Mouse (Mus musculus): ENCODE data around the gene Zscan21. TPM values are rescaled to one million over a fixed set of nuclear protein-coding genes. Genes with fewer than 3 reads are reported as not detected.

The Zscan21 gene
- total RNA-seq, 1 experiment = 15.5 TPM

DNA sequence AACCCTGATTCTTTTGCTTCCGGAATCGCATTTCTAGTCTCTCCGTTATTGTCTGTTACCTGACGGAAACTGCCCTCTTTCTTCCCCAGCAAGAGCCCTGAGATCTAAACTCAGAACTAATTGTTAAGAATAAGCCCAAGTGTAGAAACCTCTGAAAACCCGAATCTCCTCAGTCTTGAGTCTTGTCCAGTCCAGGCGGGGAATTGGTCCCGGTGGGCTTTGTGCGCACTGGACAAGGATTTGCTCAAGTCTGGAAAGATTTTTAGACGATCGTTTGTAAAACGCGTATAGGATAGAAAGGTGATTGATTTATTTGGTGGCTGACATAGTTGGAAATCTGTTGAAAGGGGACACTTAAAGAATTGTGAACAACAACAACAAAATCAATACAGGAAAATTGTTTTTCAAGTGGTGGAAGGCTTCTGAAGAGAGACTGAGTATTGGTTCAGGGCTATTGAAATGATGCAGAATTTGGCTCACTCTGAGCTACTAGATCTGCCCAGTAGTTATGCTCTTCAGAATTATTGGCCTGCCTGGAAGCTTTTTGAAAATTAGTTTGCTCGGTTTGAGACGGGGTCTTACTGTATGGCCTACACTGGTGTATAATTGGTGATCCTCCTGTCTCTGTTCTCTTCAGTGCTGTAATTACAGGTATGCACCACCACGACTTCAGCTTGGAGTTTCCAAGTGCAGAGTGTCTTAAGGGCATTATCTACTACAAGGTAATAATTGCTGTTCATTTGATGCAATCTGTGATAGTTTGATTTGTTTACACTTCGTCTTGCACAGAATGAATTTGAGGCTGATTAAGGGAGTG is 704 bp downstream of the Zscan21 start:
- Histone ChIP-seq H3K27ac (ENCODE audit: insufficient read depth, low read depth, low read length, poor library complexity, severe bottlenecking) (peak overlapping the region; percentile 91), H3K4me3 (ENCODE audit: insufficient read depth in 1 of 2, low read depth in 1 of 2, low read length in 2 of 2, poor library complexity in 1 of 2, severe bottlenecking in 1 of 2) (peak overlapping the region; percentile 87 to 90), H3K9me3 (ENCODE audit: control insufficient read depth, insufficient read depth, low read depth, low read length) (no peaks in the 10 kb centered on the region), H3K36me3 (ENCODE audit: control insufficient read depth, insufficient read depth, low read length, poor library complexity, severe bottlenecking) (peaks cover 2% of the 10 kb centered on the region; the same call in 1 of the 2 replicates), H3K4me1 (ENCODE audit: control insufficient read depth in 2 of 2, insufficient read depth in 2 of 2, low read length in 2 of 2, poor library complexity in 1 of 2) (peaks cover 0 to 3% of the 10 kb centered on the region in 2 experiments; a peak in 1 of 4 replicates), H3K9ac (ENCODE audit: insufficient read depth, low read depth, low read length, poor library complexity, severe bottlenecking) (peak overlapping the region; percentile 88)
- TF ChIP-seq HCFC1 (IDR thresholded peaks at IDR 0.05; ENCODE audit: borderline replicate concordance, insufficient read depth, low read length) = no peak; the same call in 1 of the 2 replicates
- no peak for TF ChIP-seq MAFK (IDR thresholded peaks at IDR 0.05; ENCODE audit: insufficient read depth, low read depth, low read length)
- TF ChIP-seq CHD2 (IDR thresholded peaks at IDR 0.05; ENCODE audit: low read depth, low read length) = no peak
- no peak for TF ChIP-seq ZC3H11A (IDR thresholded peaks at IDR 0.05; ENCODE audit: borderline replicate concordance, low read depth, low read length)
- no peak for TF ChIP-seq ZNF384 (IDR thresholded peaks at IDR 0.05; ENCODE audit: low read depth, low read length)
- DNase-seq (ENCODE audit: low read depth, low spot score) = peak; percentile 21
- in situ Hi-C loops (cut with MboI; ENCODE audit: low sequenced_read_pairs in 2 of 2, unreplicated experiment in 2 of 2) = no loop called here

- TF ChIP-seq ZNF384 (IDR thresholded peaks at IDR 0.05; ENCODE audit: low read depth, low read length) (no peak), MAFK (IDR thresholded peaks at IDR 0.05; ENCODE audit: insufficient read depth, low read depth, low read length) (no peak), HCFC1 (IDR thresholded peaks at IDR 0.05; ENCODE audit: borderline replicate concordance, insufficient read depth, low read length) (no peak), CHD2 (IDR thresholded peaks at IDR 0.05; ENCODE audit: low read depth, low read length) (no peak), ZC3H11A (IDR thresholded peaks at IDR 0.05; ENCODE audit: borderline replicate concordance, low read depth, low read length) (no peak)
- peaks cover 0 to 3% of the 10 kb centered on the region in 2 experiments; a peak in 1 of 4 replicates for H3K4me1 ChIP-seq (ENCODE audit: control insufficient read depth in 2 of 2, insufficient read depth in 2 of 2, low read length in 2 of 2, poor library complexity in 1 of 2)
- H3K9me3 ChIP-seq (ENCODE audit: control insufficient read depth, insufficient read depth, low read depth, low read length) = no peaks in the 10 kb centered on the region
- in situ Hi-C loops (cut with MboI; ENCODE audit: low sequenced_read_pairs in 2 of 2, unreplicated experiment in 2 of 2) = no loop called here
- no peak for DNase-seq (ENCODE audit: low read depth, low spot score)
- no peak overlapping the region for H3K9ac ChIP-seq (ENCODE audit: insufficient read depth, low read depth, low read length, poor library complexity, severe bottlenecking)
- no peak overlapping the region for H3K27ac ChIP-seq (ENCODE audit: insufficient read depth, low read depth, low read length, poor library complexity, severe bottlenecking)
- H3K36me3 ChIP-seq (ENCODE audit: control insufficient read depth, insufficient read depth, low read length, poor library complexity, severe bottlenecking) = peaks cover 2% of the 10 kb centered on the region; the same call in 1 of the 2 replicates
- H3K4me3 ChIP-seq (ENCODE audit: insufficient read depth in 1 of 2, low read depth in 1 of 2, low read length in 2 of 2, poor library complexity in 1 of 2, severe bottlenecking in 1 of 2) = peak overlapping the region; percentile 87 to 90; a peak in 2 of 4 replicates
These were observed 1.3 kb downstream of the Zscan21 start for GRCm38 (mm10) chr5:138118041-138118440.

DNA sequence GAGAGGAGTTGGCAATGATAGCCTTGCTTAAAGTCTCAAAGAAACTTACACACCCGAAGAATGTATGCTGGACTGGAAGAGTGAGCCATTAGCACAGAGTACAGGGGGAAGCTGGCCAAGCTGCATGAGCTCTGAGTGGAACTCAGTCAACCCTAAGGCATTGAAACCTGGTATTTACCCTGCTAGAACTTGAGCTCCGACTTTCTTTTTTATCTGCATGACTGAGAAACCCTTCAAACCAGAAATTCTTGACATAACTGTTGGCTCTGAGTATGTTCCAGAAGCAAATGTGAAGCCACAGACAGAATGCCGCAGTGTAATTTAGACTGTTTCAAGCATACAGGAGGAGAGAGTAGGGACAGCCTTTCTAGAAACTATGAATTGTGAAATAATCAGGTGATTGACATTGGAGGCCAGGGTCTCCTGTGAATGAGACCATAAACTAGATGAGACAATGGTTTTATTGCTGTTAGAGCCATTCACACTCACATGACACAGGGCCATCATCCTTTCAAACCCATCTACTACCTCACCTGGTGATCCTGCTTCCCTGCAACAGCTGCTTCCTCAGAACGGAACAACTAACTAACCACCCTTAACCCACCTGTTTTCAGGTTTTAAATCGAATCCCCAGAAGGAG is 15.8 kb downstream of the Zscan21 start:
- Histone ChIP-seq H3K4me3 (ENCODE audit: insufficient read depth in 1 of 2, low read depth in 1 of 2, low read length in 2 of 2, poor library complexity in 1 of 2, severe bottlenecking in 1 of 2) (no peak overlapping the region), H3K36me3 (ENCODE audit: control insufficient read depth, insufficient read depth, low read length, poor library complexity, severe bottlenecking) (peaks cover 14% of the 10 kb centered on the region), H3K9me3 (ENCODE audit: control insufficient read depth, insufficient read depth, low read depth, low read length) (no peaks in the 10 kb centered on the region), H3K27ac (ENCODE audit: insufficient read depth, low read depth, low read length, poor library complexity, severe bottlenecking) (no peak overlapping the region), H3K9ac (ENCODE audit: insufficient read depth, low read depth, low read length, poor library complexity, severe bottlenecking) (no peak overlapping the region), H3K4me1 (ENCODE audit: control insufficient read depth in 2 of 2, insufficient read depth in 2 of 2, low read length in 2 of 2, poor library complexity in 1 of 2) (no peaks in the 10 kb centered on the region)
- TF ChIP-seq ZC3H11A (IDR thresholded peaks at IDR 0.05; ENCODE audit: borderline replicate concordance, low read depth, low read length) (no peak), CHD2 (IDR thresholded peaks at IDR 0.05; ENCODE audit: low read depth, low read length) (no peak), ZNF384 (IDR thresholded peaks at IDR 0.05; ENCODE audit: low read depth, low read length) (no peak), HCFC1 (IDR thresholded peaks at IDR 0.05; ENCODE audit: borderline replicate concordance, insufficient read depth, low read length) (no peak), MAFK (IDR thresholded peaks at IDR 0.05; ENCODE audit: insufficient read depth, low read depth, low read length) (no peak)
- DNase-seq (ENCODE audit: low read depth, low spot score) = no peak
- in situ Hi-C loops (cut with MboI; ENCODE audit: low sequenced_read_pairs in 2 of 2, unreplicated experiment in 2 of 2) = no loop called here

- Histone ChIP-seq H3K27ac (ENCODE audit: insufficient read depth, low read depth, low read length, poor library complexity, severe bottlenecking) (no peak overlapping the region), H3K9me3 (ENCODE audit: control insufficient read depth, insufficient read depth, low read depth, low read length) (no peaks in the 10 kb centered on the region), H3K4me3 (ENCODE audit: insufficient read depth in 1 of 2, low read depth in 1 of 2, low read length in 2 of 2, poor library complexity in 1 of 2, severe bottlenecking in 1 of 2) (no peak overlapping the region), H3K9ac (ENCODE audit: insufficient read depth, low read depth, low read length, poor library complexity, severe bottlenecking) (no peak overlapping the region), H3K36me3 (ENCODE audit: control insufficient read depth, insufficient read depth, low read length, poor library complexity, severe bottlenecking) (peaks cover 7% of the 10 kb centered on the region; the same call in 1 of the 2 replicates), H3K4me1 (ENCODE audit: control insufficient read depth in 2 of 2, insufficient read depth in 2 of 2, low read length in 2 of 2, poor library complexity in 1 of 2) (no peaks in the 10 kb centered on the region)
- TF ChIP-seq ZC3H11A (IDR thresholded peaks at IDR 0.05; ENCODE audit: borderline replicate concordance, low read depth, low read length) (no peak), MAFK (IDR thresholded peaks at IDR 0.05; ENCODE audit: insufficient read depth, low read depth, low read length) (no peak), ZNF384 (IDR thresholded peaks at IDR 0.05; ENCODE audit: low read depth, low read length) (no peak), HCFC1 (IDR thresholded peaks at IDR 0.05; ENCODE audit: borderline replicate concordance, insufficient read depth, low read length) (no peak), CHD2 (IDR thresholded peaks at IDR 0.05; ENCODE audit: low read depth, low read length) (no peak)
- in situ Hi-C loops (cut with MboI; ENCODE audit: low sequenced_read_pairs in 2 of 2, unreplicated experiment in 2 of 2) = no loop called here
- no peak for DNase-seq (ENCODE audit: low read depth, low spot score)
These were observed 20.6 kb downstream of the Zscan21 start for GRCm38 (mm10) chr5:138137257-138137656.
